Mouse (Mus musculus) CH12.LX (cell line): Measurements from ENCODE around the gene Iqub. TPM values are rescaled to one million over a fixed set of nuclear protein-coding genes. Genes with fewer than 3 reads are reported as not detected.

Experiments
- DNase-seq: peaks from one replicate; pipeline ENCODE4 v3.0.0-alpha.2; 2013; ENCODE audit errors: extremely low read depth
- H3K27ac ChIP-seq: 2 replicates; pipeline ENCODE4 v1.5.1; 2012; ENCODE audit warnings: low read depth, mild to moderate bottlenecking, control low read depth, moderate library complexity; ENCODE audit not compliant: insufficient read depth
- H3K27me3 ChIP-seq: replicated peaks from 2 replicates; pipeline ENCODE3; 2012; ENCODE audit warnings: inconsistent platforms
- H3K36me3 ChIP-seq, 2 experiments: replicated peaks in 1 of 2; 2 replicates each; pipeline versions ENCODE3 to v1.6.1; 2012; ENCODE audit warnings: inconsistent platforms in 1 of 2, low read length in 1 of 2, mild to moderate bottlenecking in 1 of 2, mixed read lengths in 1 of 2, moderate library complexity in 1 of 2; ENCODE audit not compliant: control insufficient read depth in 1 of 2, insufficient read depth in 1 of 2
- H3K4me1 ChIP-seq, 2 experiments: 2 replicates each; pipeline ENCODE4 v1.6.1; 2012; ENCODE audit warnings: inconsistent platforms in 1 of 2, moderate library complexity in 1 of 2; ENCODE audit not compliant: insufficient read depth in 2 of 2, control insufficient read depth in 1 of 2
- H3K4me2 ChIP-seq: 2 replicates; pipeline ENCODE4 v1.6.1; 2012; ENCODE audit warnings: low read depth, mild to moderate bottlenecking, control low read depth; ENCODE audit not compliant: poor library complexity, insufficient read depth, severe bottlenecking
- H3K4me3 ChIP-seq, 3 experiments: fragments of 150-350 bp in 1 of 3; sonication (generic) in 1 of 3; replicated peaks in 1 of 3; 2 replicates each; pipeline versions ENCODE3 to v1.5.1; 2011 to 2012; ENCODE audit warnings: low read depth in 2 of 3, low read length in 2 of 3, mild to moderate bottlenecking in 2 of 3, moderate library complexity in 2 of 3, control low read depth in 1 of 3, improper control_type of control experiment in 1 of 3, inconsistent platforms in 1 of 3, mixed read lengths in 1 of 3; ENCODE audit not compliant: poor library complexity in 1 of 3
- H3K79me2 ChIP-seq: replicated peaks from 2 replicates; pipeline ENCODE4 v1.6.1; 2012; ENCODE audit warnings: mild to moderate bottlenecking, moderate library complexity; ENCODE audit not compliant: control insufficient read depth, poor library complexity, insufficient read depth, severe bottlenecking; ENCODE audit errors: extremely low read depth
- H3K9ac ChIP-seq: 2 replicates; pipeline ENCODE4 v1.6.1; 2012; ENCODE audit warnings: low read depth, mild to moderate bottlenecking, control low read depth, moderate library complexity; ENCODE audit not compliant: insufficient read depth
- H3K9me3 ChIP-seq: replicated peaks from 2 replicates; pipeline ENCODE3; 2012; ENCODE audit warnings: low read length, inconsistent platforms, mixed read lengths
- BHLHE40 ChIP-seq: IDR thresholded peaks from 2 replicates; pipeline ENCODE4 v1.6.1; 2011; ENCODE audit warnings: mild to moderate bottlenecking, low read depth, low read length, improper control_type of control experiment
- CTCF ChIP-seq, 2 experiments: IDR thresholded peaks in 1 of 2; conservative IDR thresholded peaks in 1 of 2; 2 replicates each; pipeline ENCODE4 v1.5.1; 2011 to 2012; ENCODE audit warnings: low read depth in 2 of 2, low read length in 2 of 2, improper control_type of control experiment in 1 of 2, inconsistent platforms in 1 of 2, mild to moderate bottlenecking in 1 of 2, moderate library complexity in 1 of 2
- E2F4 ChIP-seq: IDR thresholded peaks from 2 replicates; pipeline ENCODE4 v1.6.1; 2011; ENCODE audit warnings: low read depth, low read length, improper control_type of control experiment; ENCODE audit not compliant: insufficient replicate concordance
- EP300 ChIP-seq: IDR thresholded peaks from 2 replicates; pipeline ENCODE4 v1.6.1; 2011; ENCODE audit warnings: low read length, improper control_type of control experiment
- ETS1 ChIP-seq: conservative IDR thresholded peaks from 2 replicates; pipeline ENCODE4 v1.6.1; 2012; ENCODE audit warnings: low read depth, mild to moderate bottlenecking, inconsistent platforms, low read length, improper control_type of control experiment, moderate library complexity
- HCFC1 ChIP-seq: IDR thresholded peaks from 2 replicates; pipeline ENCODE4 v1.6.1; 2012; ENCODE audit warnings: low read depth, mild to moderate bottlenecking, inconsistent platforms, low read length, improper control_type of control experiment
- JUN ChIP-seq: IDR thresholded peaks from 2 replicates; pipeline ENCODE4 v1.6.1; 2011; ENCODE audit warnings: low read depth, mild to moderate bottlenecking, low read length, improper control_type of control experiment, moderate library complexity; ENCODE audit not compliant: insufficient read depth
- MEF2A ChIP-seq: IDR thresholded peaks from 2 replicates; pipeline ENCODE4 v1.6.1; 2014; ENCODE audit warnings: low read depth, mild to moderate bottlenecking, inconsistent platforms, low read length, improper control_type of control experiment, borderline replicate concordance
- MYC ChIP-seq: IDR thresholded peaks from 2 replicates; pipeline ENCODE4 v1.6.1; 2011; ENCODE audit warnings: low read depth, mild to moderate bottlenecking, improper control_type of control experiment, low read length
- NELFE ChIP-seq: IDR thresholded peaks from 2 replicates; pipeline ENCODE4 v1.6.1; 2011; ENCODE audit warnings: low read depth, low read length, improper control_type of control experiment
- PAX5 ChIP-seq: IDR thresholded peaks from 2 replicates; pipeline ENCODE4 v1.6.1; 2012; ENCODE audit warnings: low read length, inconsistent platforms, mixed read lengths
- POLR2A ChIP-seq: IDR thresholded peaks from 2 replicates; pipeline ENCODE4 v1.6.1; 2011; ENCODE audit warnings: low read depth, mild to moderate bottlenecking, improper control_type of control experiment, low read length
- POLR2AphosphoS2 ChIP-seq: IDR thresholded peaks from 2 replicates; pipeline ENCODE4 v1.6.1; 2011; ENCODE audit warnings: low read depth, low read length, improper control_type of control experiment
- RAD21 ChIP-seq: IDR thresholded peaks from 2 replicates; pipeline ENCODE4 v1.6.1; 2011; ENCODE audit warnings: low read depth, mild to moderate bottlenecking, low read length, improper control_type of control experiment, moderate library complexity
- RCOR1 ChIP-seq: conservative IDR thresholded peaks from 2 replicates; pipeline ENCODE4 v1.6.1; 2012; ENCODE audit warnings: low read depth, mild to moderate bottlenecking, inconsistent platforms, low read length, improper control_type of control experiment
- SIN3A ChIP-seq: IDR thresholded peaks from 2 replicates; pipeline ENCODE4 v1.6.1; 2012; ENCODE audit warnings: low read length, improper control_type of control experiment, inconsistent platforms
- TBP ChIP-seq: conservative IDR thresholded peaks from 2 replicates; pipeline ENCODE4 v1.6.1; 2011; ENCODE audit warnings: low read depth, low read length, improper control_type of control experiment
- TCF12 ChIP-seq: IDR thresholded peaks from 2 replicates; pipeline ENCODE4 v1.6.1; 2014; ENCODE audit warnings: low read depth, mild to moderate bottlenecking, inconsistent platforms, low read length, improper control_type of control experiment
- UBTF ChIP-seq: IDR thresholded peaks from 2 replicates; pipeline ENCODE4 v1.6.1; 2012; ENCODE audit warnings: low read depth, mild to moderate bottlenecking, inconsistent platforms, low read length, improper control_type of control experiment, moderate library complexity
- USF1 ChIP-seq: IDR thresholded peaks from 2 replicates; pipeline ENCODE4 v1.6.1; 2014; ENCODE audit warnings: low read depth, mild to moderate bottlenecking, inconsistent platforms, low read length, improper control_type of control experiment
- USF2 ChIP-seq: conservative IDR thresholded peaks from 2 replicates; pipeline ENCODE4 v1.6.1; 2011; ENCODE audit warnings: low read depth, low read length, improper control_type of control experiment
- ZKSCAN1 ChIP-seq: IDR thresholded peaks from 2 replicates; pipeline ENCODE4 v1.6.1; 2012; ENCODE audit warnings: low read depth, inconsistent platforms, low read length, improper control_type of control experiment, borderline replicate concordance
- ZNF384 ChIP-seq: IDR thresholded peaks from 2 replicates; pipeline ENCODE4 v1.6.1; 2012; ENCODE audit warnings: low read depth, low read length, improper control_type of control experiment, inconsistent platforms
- dilution Hi-C: fragments of 300-500 bp; cut with MboI; formaldehyde crosslinking; loops from 2 replicates; pipeline ENCODE4 v1.14.3; 2020; ENCODE audit warnings: low sequenced_read_pairs; ENCODE audit not compliant: extremely low pct_unique_long_range_greater_than_20kb, extremely low pct_ligation_motif_present
- in situ Hi-C: fragments of 300-500 bp; cut with MboI; formaldehyde crosslinking; loops from 3 replicates; pipeline ENCODE4 v1.14.3; 2019; ENCODE audit warnings: low sequenced_read_pairs, low pct_ligation_motif_present, low pct_unique_long_range_greater_than_20kb, mixed read lengths
- polyA plus RNA-seq: library from polyadenylated mRNA; unstranded; fragments of >175 nt; gene quantifications from 2 replicates; pipeline ENCODE4 v1.2.1, GENCODE M21; 2012; ENCODE audit warnings: low read depth; ENCODE audit not compliant: insufficient read length
- total RNA-seq, 2 experiments: library from RNA; depleted of rRNA; stranded (reverse); fragments of 300-350 nt in 1 of 2; fragments of >200 nt in 1 of 2; gene quantifications; 2 replicates each; pipeline ENCODE4 v1.2.3; 2012 to 2014

The Iqub gene
- total and polyA plus RNA-seq, 3 experiments = not detected

DNA sequence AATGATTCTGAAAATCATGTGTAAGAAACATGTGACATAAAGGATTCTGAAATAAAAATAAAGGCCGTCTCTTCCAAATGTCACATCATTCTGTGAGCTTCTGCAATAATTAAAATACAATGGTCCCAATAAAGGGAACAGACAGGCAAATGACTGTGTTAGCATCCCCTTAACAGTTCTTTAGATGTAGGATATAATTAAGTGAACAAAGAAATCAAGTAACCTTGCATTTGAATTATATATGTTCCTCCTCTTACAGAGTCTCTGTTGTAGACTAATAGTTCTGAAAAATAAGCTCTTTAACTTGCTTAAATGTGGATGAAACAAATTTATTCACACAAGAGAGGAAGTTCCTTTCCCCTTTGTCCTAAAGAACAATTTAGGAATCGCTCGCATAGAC is 23.6 kb upstream of the Iqub start:
- no peak overlapping the region for H3K4me2 ChIP-seq
- no peak for DNase-seq
- no peak overlapping the region for H3K27ac ChIP-seq
- H3K4me3 ChIP-seq = no peak overlapping the region
- H3K27me3 ChIP-seq = no peaks in the 10 kb centered on the region
- H3K9ac ChIP-seq = no peak overlapping the region
- H3K79me2 ChIP-seq = no peaks in the 10 kb centered on the region
- H3K9me3 ChIP-seq = peaks cover 3% of the 10 kb centered on the region
- no peaks in the 10 kb centered on the region for H3K36me3 ChIP-seq
- no peak for TF ChIP-seq PAX5
- TF ChIP-seq USF1 = no peak
- TF ChIP-seq POLR2A = no peak
- no peak for TF ChIP-seq ZNF384
- dilution Hi-C loops (no loop called here), in situ Hi-C loops (no loop called here)
- H3K4me1 ChIP-seq = peaks cover 0 to 19% of the 10 kb centered on the region in 2 experiments; a peak in 2 of 4 replicates

DNA sequence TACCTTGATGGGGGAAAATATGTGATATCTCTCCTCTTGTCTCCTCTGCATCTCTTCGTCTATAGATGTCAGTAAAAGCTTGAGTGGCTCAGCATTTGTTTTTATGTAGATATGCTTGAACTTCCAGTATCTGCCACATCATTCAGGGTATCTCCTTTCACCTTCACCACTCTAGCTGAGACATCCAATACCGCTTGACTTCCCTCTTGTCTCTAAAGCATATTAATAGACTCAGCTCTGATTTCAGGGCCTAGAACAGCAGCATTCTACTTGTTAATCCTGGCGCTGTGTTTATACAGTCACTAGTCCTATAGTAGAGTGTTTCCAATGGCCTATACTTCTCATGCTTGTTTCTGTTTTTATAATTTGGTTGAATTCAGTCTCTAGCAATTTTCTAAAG is 17.9 kb upstream of the Iqub start:
- Histone ChIP-seq H3K4me1 (peaks cover 5 to 28% of the 10 kb centered on the region in 2 experiments; a peak in 3 of 4 replicates), H3K79me2 (no peaks in the 10 kb centered on the region; the same call in 1 of the 2 replicates), H3K9ac (no peak overlapping the region), H3K27me3 (no peaks in the 10 kb centered on the region), H3K4me2 (no peak overlapping the region), H3K36me3 (no peaks in the 10 kb centered on the region), H3K4me3 (no peak overlapping the region), H3K9me3 (peaks cover 3% of the 10 kb centered on the region), H3K27ac (no peak overlapping the region)
- TF ChIP-seq RAD21 (peak; percentile 33), MEF2A (no peak), RCOR1 (no peak), CTCF (conservative IDR thresholded peaks at IDR 0.05 in 1 of 2, IDR thresholded peaks at IDR 0.05 in 1 of 2; ENCODE audit: low read depth in 2 of 2, low read length in 2 of 2) (peak in 1 of 2 experiments; percentile 24; a peak in 2 of 4 replicates), ETS1 (no peak), USF2 (no peak), PAX5 (no peak), E2F4 (no peak)
- no peak for DNase-seq
- in situ Hi-C loops = no loop called here
- dilution Hi-C loops = no loop called here

DNA sequence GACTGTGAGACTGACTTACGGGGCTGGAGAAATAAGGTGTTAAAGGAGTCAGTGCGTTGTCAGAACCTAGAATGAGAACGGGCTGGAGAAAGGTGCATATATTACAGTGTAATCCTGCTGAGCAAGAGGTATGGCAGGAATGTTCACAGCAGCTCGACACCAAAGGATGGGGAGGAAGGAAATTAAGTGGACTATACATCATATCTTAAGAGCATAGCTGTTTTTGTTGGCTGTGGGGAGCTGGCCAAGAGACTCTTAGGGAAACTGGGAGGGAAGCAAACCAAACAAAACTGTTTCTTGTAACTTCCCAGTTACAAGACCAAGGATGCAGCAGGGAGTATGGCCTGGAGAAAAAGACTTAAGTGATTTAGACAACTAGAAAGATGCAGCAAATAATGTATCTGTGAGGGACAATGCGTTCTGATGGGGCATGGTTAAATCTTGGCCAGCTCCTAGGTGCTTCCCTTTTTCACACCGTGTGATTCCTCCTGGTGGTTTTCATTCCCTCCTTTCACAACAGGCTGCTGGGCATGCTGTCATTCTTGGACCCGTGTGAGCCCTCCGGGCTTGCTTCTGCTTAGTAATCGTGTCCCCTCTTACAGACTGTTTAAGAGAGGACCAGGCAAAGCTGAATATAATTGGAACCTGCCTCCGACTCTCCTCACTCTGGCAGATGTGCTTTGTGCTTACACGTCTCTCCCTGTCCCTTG is 16.0 kb upstream of the Iqub start:
- Histone ChIP-seq H3K4me2 (no peak overlapping the region), H3K79me2 (peaks cover 12% of the 10 kb centered on the region), H3K4me1 (peaks cover 7 to 33% of the 10 kb centered on the region in 2 experiments), H3K27me3 (no peaks in the 10 kb centered on the region), H3K4me3 (no peak overlapping the region), H3K27ac (no peak overlapping the region), H3K9ac (peak overlapping the region; percentile 23), H3K36me3 (no peaks in the 10 kb centered on the region), H3K9me3 (peaks cover 3% of the 10 kb centered on the region)
- in situ Hi-C loops = no loop called here
- no peak for DNase-seq
- dilution Hi-C loops = no loop called here
- TF ChIP-seq NELFE (no peak), TBP (no peak), TCF12 (no peak), BHLHE40 (no peak), ZKSCAN1 (no peak), HCFC1 (no peak), RAD21 (no peak), CTCF (conservative IDR thresholded peaks at IDR 0.05 in 1 of 2, IDR thresholded peaks at IDR 0.05 in 1 of 2; ENCODE audit: low read depth in 2 of 2, low read length in 2 of 2) (no peak), PAX5 (no peak), MEF2A (no peak), UBTF (no peak), JUN (no peak), POLR2AphosphoS2 (no peak), MYC (no peak), SIN3A (no peak), EP300 (no peak), USF1 (no peak)
